Mouse (Mus musculus): Measurements from ENCODE around the gene Emc9.

Gene Emc9

DNA sequence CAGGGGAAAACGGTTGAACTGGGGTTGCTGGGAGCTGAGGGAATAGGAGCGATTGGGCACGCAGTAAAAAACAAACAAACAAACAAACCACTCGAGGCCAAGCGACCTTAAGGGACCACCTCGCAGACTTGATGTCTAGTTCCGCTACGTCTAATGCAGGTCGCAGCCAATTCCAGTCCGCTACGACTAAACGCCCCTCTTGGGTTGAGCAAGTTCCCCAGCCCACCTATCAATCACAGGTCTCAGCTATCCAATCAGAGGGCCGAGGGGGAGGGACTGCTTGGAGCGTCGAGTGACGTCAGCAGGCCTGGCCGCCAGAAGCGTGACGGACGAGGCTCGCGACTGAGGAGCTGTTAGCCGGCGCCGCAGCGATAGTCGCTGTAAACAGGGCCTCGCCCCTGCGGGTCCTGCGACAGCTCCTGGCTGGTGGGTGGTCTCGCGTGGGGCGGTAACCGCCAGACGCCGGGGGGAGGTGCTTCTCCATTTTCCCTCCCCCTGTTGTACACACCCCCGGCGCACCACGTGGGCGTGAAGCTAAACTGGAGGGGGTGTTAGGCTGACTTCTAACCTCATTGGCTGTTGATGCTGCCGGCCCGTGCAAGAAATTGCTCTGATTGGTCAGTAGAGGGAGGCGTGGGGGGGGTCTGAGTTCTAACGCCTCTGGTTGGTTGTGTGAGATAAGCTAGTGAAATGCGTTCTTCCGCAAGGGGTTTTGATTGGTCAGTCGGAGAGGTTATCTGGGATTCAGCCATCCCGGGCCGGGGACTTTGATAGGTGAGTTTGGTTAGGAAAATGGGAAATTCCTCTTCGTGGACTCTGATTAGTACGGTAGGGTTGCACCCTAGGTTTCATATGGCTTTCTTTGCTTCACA lies 24.7 kb downstream of the Emc9 start, which contains the start of gene A730061H03Rik:
A730061H03Rik (minus strand) TSS at position 205 of the 872 bp plus-strand sequence.
- peak; percentile 98 for DNase-seq (ENCODE audit: low spot score)

GRCm38 (mm10) chr14:55559799-55560201 lies 25.3 kb downstream of the Emc9 start, which contains the start of gene Dcaf11:
Gene Dcaf11, plus strand, starts transcription at chr14:55560006.
- DNase-seq (ENCODE audit: low spot score): peak; percentile 92

DNA sequence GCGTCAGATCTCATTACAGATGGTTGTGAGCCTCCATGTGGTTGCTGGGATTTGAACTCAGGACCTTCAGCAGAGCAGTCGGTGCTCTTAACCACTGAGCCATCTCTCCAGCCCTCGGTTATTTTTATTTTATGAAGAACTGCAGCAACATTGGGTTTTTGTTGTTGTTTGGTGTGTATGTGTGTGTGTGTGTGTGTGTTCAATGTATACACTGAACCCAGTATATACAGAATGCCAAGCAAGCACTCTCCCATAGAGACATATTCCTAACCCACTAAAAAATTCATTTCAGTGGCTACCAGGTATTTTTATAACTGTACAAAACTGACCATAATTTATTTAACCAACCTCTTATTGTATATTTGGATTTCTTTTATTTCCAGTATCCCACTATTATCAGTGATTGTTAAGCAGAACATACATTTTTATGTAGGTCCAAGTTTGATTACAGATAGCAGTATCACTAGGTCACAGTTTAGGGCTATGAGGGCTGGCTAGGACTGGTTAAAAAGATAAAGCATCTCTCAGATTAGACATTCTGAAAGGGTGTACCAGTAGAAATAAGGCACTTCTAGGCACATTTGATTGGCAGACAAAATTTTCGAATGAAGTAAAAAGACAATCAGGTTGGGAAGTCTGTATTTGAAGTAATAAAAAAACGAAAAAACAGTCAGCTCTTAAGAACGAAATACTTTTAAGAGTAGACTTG lies 26.2 kb downstream of the Emc9 start:
- no peak for DNase-seq (ENCODE audit: low spot score)

- DNase-seq (ENCODE audit: low spot score): no peak
Measured at GRCm38 (mm10) chr14:55557587-55557986, 27.5 kb downstream of the Emc9 start.

- peak; percentile 92 for DNase-seq (ENCODE audit: low spot score)
Measured at GRCm38 (mm10) chr14:55557003-55557402, 28.1 kb downstream of the Emc9 start.

GRCm38 (mm10) chr14:55555788-55556187 lies 29.3 kb downstream of the Emc9 start:
- DNase-seq (ENCODE audit: low spot score): no peak

DNA sequence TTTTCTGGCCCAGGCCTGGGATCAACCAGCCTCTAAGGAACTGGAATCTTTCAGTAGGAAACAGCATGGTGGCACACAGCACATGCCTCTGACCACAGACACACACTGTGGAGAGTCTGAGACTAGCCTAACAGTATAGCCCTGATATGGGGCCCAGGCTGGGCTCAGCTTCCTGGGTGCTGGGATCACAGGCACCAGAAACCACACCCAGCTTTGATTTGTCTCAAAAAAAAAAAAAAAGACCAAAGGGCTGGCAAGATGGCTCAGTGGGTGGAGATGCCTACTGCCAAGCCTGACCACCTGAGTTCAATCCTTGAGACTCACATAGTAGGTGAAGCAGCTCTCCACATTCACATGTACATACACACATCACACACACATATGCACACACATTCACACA lies 30.5 kb downstream of the Emc9 start:
- DNase-seq (ENCODE audit: low spot score): no peak

DNA sequence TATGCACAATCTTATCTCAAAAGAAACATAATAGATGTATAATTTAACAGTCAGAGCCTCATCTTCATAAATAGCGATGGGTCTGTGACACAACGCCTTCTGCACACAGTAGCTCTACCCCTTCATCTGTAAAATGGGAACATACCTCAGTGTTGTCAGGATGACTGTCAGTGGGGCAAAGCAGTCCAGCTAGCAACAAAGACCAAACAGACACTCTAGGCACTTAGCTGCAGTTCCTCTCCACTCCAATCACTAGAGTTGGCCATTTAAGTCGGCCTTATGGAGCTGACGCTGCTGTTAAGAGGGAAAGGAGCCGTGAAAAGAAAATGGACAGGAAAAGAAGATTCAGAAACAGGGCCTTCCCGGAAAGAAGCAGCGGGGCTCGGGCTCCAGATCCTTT lies 33.3 kb downstream of the Emc9 start:
- DNase-seq (ENCODE audit: low spot score): no peak

GRCm38 (mm10) chr14:55551347-55551746 lies 33.8 kb downstream of the Emc9 start:
- DNase-seq (ENCODE audit: low spot score): no peak

DNA sequence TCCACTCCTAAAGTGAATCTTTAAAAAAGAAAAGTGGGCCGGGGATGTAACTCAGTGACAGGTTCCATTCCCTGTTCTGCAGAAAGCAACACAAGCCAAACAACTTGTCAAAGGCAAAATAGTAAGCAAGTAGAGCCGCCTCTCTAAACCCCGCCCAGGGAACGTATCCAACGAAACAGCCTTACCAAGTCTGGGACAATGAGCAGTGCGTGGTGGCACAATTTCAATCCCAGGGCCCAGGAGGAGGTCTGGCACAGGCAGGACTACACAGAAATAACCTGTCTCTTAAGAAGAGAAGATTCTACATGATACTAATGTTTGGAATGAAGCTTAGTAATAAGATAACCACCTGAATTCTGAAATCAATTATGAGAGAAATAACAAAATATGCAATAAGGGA lies 34.9 kb downstream of the Emc9 start:
- DNase-seq (ENCODE audit: low spot score): no peak

- peak; percentile 32 for DNase-seq (ENCODE audit: low spot score)
Measured at GRCm38 (mm10) chr14:55544334-55544733, 40.8 kb downstream of the Emc9 start.

DNA sequence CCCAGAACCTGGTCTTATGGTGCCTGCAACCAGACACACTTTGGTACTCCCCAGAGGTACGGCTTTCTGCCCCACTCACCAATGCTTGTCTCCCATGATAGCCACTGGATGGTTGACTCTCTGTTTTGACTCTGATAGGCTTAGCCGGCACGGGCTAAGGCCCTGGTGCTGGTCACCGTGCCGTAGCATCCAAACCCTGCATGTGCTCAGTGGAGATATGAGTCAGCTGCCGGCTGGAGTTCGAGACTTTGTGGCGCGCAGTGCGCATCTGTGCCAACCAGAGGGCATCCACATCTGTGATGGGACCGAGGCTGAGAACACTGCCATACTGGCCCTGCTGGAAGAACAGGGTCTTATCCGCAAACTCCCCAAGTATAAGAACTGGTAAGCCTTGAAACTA lies 42.8 kb downstream of the Emc9 start:
- DNase-seq (ENCODE audit: low spot score): no peak

GRCm38 (mm10) chr14:55540787-55541321 lies 44.2 kb downstream of the Emc9 start:
- DNase-seq (ENCODE audit: low spot score): peak; percentile 90

GRCm38 (mm10) chr14:55540067-55540786 lies 44.9 kb downstream of the Emc9 start, which contains the start of gene Pck2:
Gene Pck2, plus strand, starts transcription at chr14:55540266.
- peak; percentile 94 for DNase-seq (ENCODE audit: low spot score)

DNA sequence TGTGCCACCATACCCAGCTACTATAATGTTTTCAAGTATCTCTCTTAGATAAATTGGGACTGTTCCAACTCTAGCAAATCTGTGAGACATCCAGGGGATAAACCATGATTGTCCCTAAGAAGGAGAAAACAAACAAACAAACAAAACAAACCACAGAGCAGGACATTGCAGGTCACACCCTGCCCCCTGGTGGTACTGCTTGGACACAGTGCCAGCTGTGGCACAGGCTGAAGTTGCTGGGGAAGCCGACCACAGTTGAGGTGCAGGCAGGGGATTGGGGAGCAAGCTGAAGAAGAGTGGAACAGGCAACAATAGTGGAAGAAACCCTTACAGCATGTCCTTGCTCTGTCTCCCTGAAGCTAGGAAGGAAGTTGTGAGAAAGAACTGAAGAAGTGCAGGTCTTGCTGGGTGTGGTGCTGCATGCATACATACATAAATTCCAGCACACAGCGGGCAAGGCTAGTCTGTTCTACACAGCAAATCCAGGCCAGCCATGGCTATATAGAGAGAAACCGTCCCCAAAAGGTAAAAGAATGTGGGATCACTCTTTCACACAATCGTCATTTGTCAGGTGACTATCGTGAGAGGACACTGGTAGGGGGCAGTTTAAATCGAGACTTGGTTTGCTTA lies 48.9 kb downstream of the Emc9 start:
- peak; percentile 53 for DNase-seq (ENCODE audit: low spot score)
